Mouse (Mus musculus) G1E (cell line): ENCODE measurements at regions not wholly inside any gene's neighbourhood (a gene's known extent, or its start where the extent isn't known, plus 50 kb on each side); places are given as distances from the start of the nearest gene placed in this dataset.

Experiments
- CTCF ChIP-seq: IDR thresholded peaks from 2 replicates; pipeline ENCODE4 v1.5.1; 2012; ENCODE audit warnings: low read depth, low read length, inconsistent platforms, mixed read lengths
- GATA1 ChIP-seq: IDR thresholded peaks from 2 replicates; pipeline ENCODE4 v1.6.1; 2012; ENCODE audit warnings: borderline replicate concordance, low read length, inconsistent platforms, mixed read lengths
- GATA2 ChIP-seq: IDR thresholded peaks from 2 replicates; pipeline ENCODE4 v1.6.1; 2012; ENCODE audit warnings: low read depth, low read length, inconsistent platforms, borderline replicate concordance
- TAL1 ChIP-seq: conservative IDR thresholded peaks from 2 replicates; pipeline ENCODE4 v1.6.1; 2012; ENCODE audit warnings: low read depth, low read length, inconsistent platforms, mixed read lengths

DNA sequence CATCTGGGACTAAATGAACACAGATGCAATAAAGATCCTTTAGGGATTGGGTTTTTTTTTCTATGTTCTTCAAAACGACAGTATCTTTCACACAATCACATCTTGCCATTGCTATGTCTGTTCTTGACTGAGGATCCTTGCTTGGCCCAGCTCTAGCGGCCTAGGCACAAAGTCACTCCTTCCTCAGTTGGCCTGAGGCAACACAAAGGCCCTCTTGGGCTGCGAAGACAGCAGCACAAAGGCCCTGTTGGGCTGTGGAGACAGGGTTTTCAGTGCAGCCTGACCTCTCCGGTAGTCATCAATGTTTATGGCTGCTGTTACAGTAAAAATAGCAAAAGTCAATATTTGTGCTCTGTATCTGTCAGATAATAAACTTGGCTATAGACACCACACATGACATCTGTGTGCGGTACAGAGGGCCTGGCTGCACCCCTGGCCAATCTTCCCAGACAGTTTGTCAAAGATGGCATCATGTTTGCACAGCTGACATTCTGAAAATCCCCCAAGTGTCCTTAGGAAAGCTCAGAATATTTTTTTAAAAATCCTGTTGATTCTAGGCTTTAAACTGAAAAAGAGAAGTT is 250.9 kb upstream of the Elac2 start:
- no peak for TF ChIP-seq CTCF
- TF ChIP-seq TAL1, result no peak
- no peak for TF ChIP-seq GATA2
- TF ChIP-seq GATA1, result no peak
